Mouse (Mus musculus) midbrain, postnatal 0 days (tissue): Measurements from ENCODE around the gene Ttc7b. TPM values are rescaled to one million over a fixed set of nuclear protein-coding genes. Genes with fewer than 3 reads are reported as not detected.

Source experiments
- ATAC-seq: fragments of 200-750 bp; cut with Nextera tagmentation; 2 replicates; pipeline ENCODE4 v1.8.0; 2017; ENCODE audit warnings: moderate number of reproducible peaks, mild to moderate bottlenecking, moderate TSS enrichment, moderate library complexity; ENCODE audit not compliant: low FRiP score
- DNase-seq: peaks from one replicate; pipeline ENCODE4 v3.0.0-alpha.2; 2015; ENCODE audit warnings: low spot score
- H3K27ac ChIP-seq: fragments of 300-500 bp; sonication (generic); 2 replicates; pipeline ENCODE4 v1.5.1; 2014; ENCODE audit warnings: low read depth, mild to moderate bottlenecking, low read length, mixed read lengths
- H3K27me3 ChIP-seq: fragments of 300-500 bp; sonication (generic); 2 replicates; pipeline ENCODE4 v1.6.1; 2014; ENCODE audit warnings: low read length, control low read depth, mixed read lengths; ENCODE audit not compliant: insufficient read depth
- H3K36me3 ChIP-seq: fragments of 300-500 bp; sonication (generic); 2 replicates; pipeline ENCODE4 v1.6.1; 2014; ENCODE audit warnings: low read length, control low read depth, mixed read lengths; ENCODE audit not compliant: insufficient read depth
- H3K4me1 ChIP-seq: fragments of 300-500 bp; sonication (generic); 2 replicates; pipeline ENCODE4 v1.6.1; 2014; ENCODE audit warnings: mild to moderate bottlenecking, control low read depth, antibody characterized with exemption, low read length, mixed read lengths; ENCODE audit not compliant: insufficient read depth
- H3K4me2 ChIP-seq: fragments of 300-500 bp; sonication (generic); 2 replicates; pipeline ENCODE4 v1.6.1; 2014; ENCODE audit warnings: low read depth, mild to moderate bottlenecking, low read length, mixed read lengths; ENCODE audit not compliant: poor library complexity, severe bottlenecking
- H3K4me3 ChIP-seq: fragments of 300-500 bp; sonication (generic); 2 replicates; pipeline ENCODE4 v1.5.1; 2014; ENCODE audit warnings: low read depth, mild to moderate bottlenecking, low read length, moderate library complexity
- H3K9ac ChIP-seq: fragments of 300-500 bp; sonication (generic); replicated peaks from 2 replicates; pipeline ENCODE4 v1.6.1; 2014; ENCODE audit warnings: mild to moderate bottlenecking, low read length, moderate library complexity, mixed read lengths; ENCODE audit not compliant: poor library complexity, severe bottlenecking
- H3K9me3 ChIP-seq: fragments of 300-500 bp; sonication (generic); 2 replicates; pipeline ENCODE4 v1.6.1; 2016; ENCODE audit warnings: low read length, control low read depth
- CTCF ChIP-seq: IDR thresholded peaks from 2 replicates; pipeline ENCODE4 v1.5.1; 2016; ENCODE audit warnings: antibody characterized with exemption, mild to moderate bottlenecking
- WGBS: fragments of 180-500 bp; shearing (Covaris S2); extraction: QIAGEN DNeasy Blood & Tissue Kit; methylation state at CpG from one replicate; pipeline ENCODE4 v1.1.7; 2014; 5-methylcytosine and 5-hydroxymethylcytosine counted together
- polyA plus RNA-seq: library from polyadenylated mRNA; unstranded; fragments of >200 nt; fragmentation: Nextera tagmentation; extraction: Ambion mirVana; gene quantifications from 2 replicates; pipeline ENCODE4 v1.2.1, GENCODE M21; 2015
- total RNA-seq: library from RNA; depleted of rRNA; stranded (reverse); fragments of >200 nt; gene quantifications from 2 replicates; pipeline ENCODE4 v1.2.3, GENCODE M21; 2014; rRNA removed

The Ttc7b gene
- total and polyA plus RNA-seq, 2 experiments from 2014 or later: 8.7 to 38.9 TPM

- H3K4me1 ChIP-seq: peaks cover 5% of the 10 kb centered on the region
- ATAC-seq: no peak
- H3K36me3 ChIP-seq: no peaks in the 10 kb centered on the region
- H3K4me3 ChIP-seq: no peak overlapping the region
- WGBS: 64% methylated on average over 2 of the region's 2 CpGs
- no peak overlapping the region for H3K4me2 ChIP-seq
- H3K9me3 ChIP-seq: no peaks in the 10 kb centered on the region
- H3K27ac ChIP-seq: no peak overlapping the region
- no peak overlapping the region for H3K9ac ChIP-seq
- H3K27me3 ChIP-seq: no peaks in the 10 kb centered on the region
- no peak for DNase-seq
- TF ChIP-seq CTCF: no peak
Observed at GRCm38 (mm10) chr12:100260151-100260550, 260.5 kb downstream of the Ttc7b start.

GRCm38 (mm10) chr12:100257779-100258178 is 262.8 kb downstream of the Ttc7b start:
- no peaks in the 10 kb centered on the region for H3K36me3 ChIP-seq
- WGBS: 82% methylated on average over 3 of the region's 3 CpGs
- no peak overlapping the region for H3K9ac ChIP-seq
- H3K4me3 ChIP-seq: no peak overlapping the region
- TF ChIP-seq CTCF: no peak
- H3K27me3 ChIP-seq: no peaks in the 10 kb centered on the region
- H3K27ac ChIP-seq: no peak overlapping the region
- no peak for ATAC-seq
- DNase-seq: no peak
- H3K4me2 ChIP-seq: no peak overlapping the region
- H3K4me1 ChIP-seq: no peaks in the 10 kb centered on the region
- no peaks in the 10 kb centered on the region for H3K9me3 ChIP-seq

- Histone ChIP-seq H3K27ac (no peak overlapping the region), H3K4me3 (no peak overlapping the region), H3K27me3 (no peaks in the 10 kb centered on the region), H3K4me1 (no peaks in the 10 kb centered on the region), H3K9me3 (no peaks in the 10 kb centered on the region), H3K4me2 (no peak overlapping the region), H3K36me3 (no peaks in the 10 kb centered on the region), H3K9ac (no peak overlapping the region)
- ATAC-seq: no peak
- WGBS: 94% methylated on average over 2 of the region's 2 CpGs
- no peak for TF ChIP-seq CTCF
- DNase-seq: no peak
Observed at GRCm38 (mm10) chr12:100255441-100255949, 265.1 kb downstream of the Ttc7b start.

- ATAC-seq (no peak), DNase-seq (no peak)
- no peak for TF ChIP-seq CTCF
- no peaks in the 10 kb centered on the region for H3K4me1 ChIP-seq
- H3K9ac ChIP-seq: no peak overlapping the region
- 77% methylated on average over 4 of the region's 4 CpGs for WGBS
- H3K27ac ChIP-seq: no peak overlapping the region
- no peak overlapping the region for H3K4me2 ChIP-seq
- no peak overlapping the region for H3K4me3 ChIP-seq
- H3K36me3 ChIP-seq: no peaks in the 10 kb centered on the region
- H3K9me3 ChIP-seq: no peaks in the 10 kb centered on the region
- no peaks in the 10 kb centered on the region for H3K27me3 ChIP-seq
Observed at GRCm38 (mm10) chr12:100254471-100254870, 266.2 kb downstream of the Ttc7b start.

Other genes starting within 250 kb of the Ttc7b start
- gene Rps6ka5, start 206.2 kb upstream of the Ttc7b start, total RNA-seq: 12.6 TPM in 2 replicates
- 3.8 and 4.9 TPM in 2 replicates for gene Rps6ka5, start 206.2 kb upstream of the Ttc7b start, polyA plus RNA-seq